Mouse (Mus musculus) midbrain, embryonic 12.5 days (tissue): ENCODE results near the gene Aes. TPM values are rescaled to one million over a fixed set of nuclear protein-coding genes. Genes with fewer than 3 reads are reported as not detected.
A peak's percentile ranks its signal among the peaks of the same experiment; 100 is the strongest.

Source experiments
- ATAC-seq: fragments of 200-750 bp; cut with Nextera tagmentation; 2 replicates; pipeline ENCODE4 v1.8.0; 2017; ENCODE audit warnings: low read depth, moderate TSS enrichment, moderate library complexity; ENCODE audit not compliant: low FRiP score
- H3K27ac ChIP-seq: fragments of 300-500 bp; sonication (generic); replicated peaks from 2 replicates; pipeline ENCODE4 v1.5.1; 2016; ENCODE audit warnings: mild to moderate bottlenecking
- H3K27me3 ChIP-seq: fragments of 300-500 bp; sonication (generic); 2 replicates; pipeline ENCODE4 v1.6.1; 2016; ENCODE audit warnings: mild to moderate bottlenecking
- H3K36me3 ChIP-seq: fragments of 300-500 bp; sonication (generic); 2 replicates; pipeline ENCODE4 v1.6.1; 2016
- H3K4me1 ChIP-seq: fragments of 300-500 bp; sonication (generic); 2 replicates; pipeline ENCODE4 v1.6.1; 2016
- H3K4me2 ChIP-seq: fragments of 300-500 bp; sonication (generic); replicated peaks from 2 replicates; pipeline ENCODE4 v1.6.1; 2016; ENCODE audit warnings: mild to moderate bottlenecking, moderate library complexity
- H3K4me3 ChIP-seq: fragments of 300-500 bp; sonication (generic); 2 replicates; pipeline ENCODE4 v1.5.1; 2016; ENCODE audit warnings: mild to moderate bottlenecking
- H3K9ac ChIP-seq: fragments of 300-500 bp; sonication (generic); replicated peaks from 2 replicates; pipeline ENCODE4 v1.6.1; 2016; ENCODE audit warnings: mild to moderate bottlenecking, moderate library complexity
- H3K9me3 ChIP-seq: fragments of 300-500 bp; sonication (generic); 2 replicates; pipeline ENCODE4 v1.6.1; 2016; ENCODE audit warnings: mild to moderate bottlenecking
- WGBS: fragments of 180-500 bp; shearing (Covaris S2); methylation state at CpG from one replicate; pipeline ENCODE4 v1.1.7; 2016; 5-methylcytosine and 5-hydroxymethylcytosine counted together
- polyA plus RNA-seq: library from polyadenylated mRNA; unstranded; fragments of >200 nt; fragmentation: Nextera tagmentation; extraction: Ambion mirVana; gene quantifications from 2 replicates; pipeline ENCODE4 v1.2.1, GENCODE M21; 2016

Gene Aes
- 524 and 532 TPM in 2 replicates for polyA plus RNA-seq

DNA sequence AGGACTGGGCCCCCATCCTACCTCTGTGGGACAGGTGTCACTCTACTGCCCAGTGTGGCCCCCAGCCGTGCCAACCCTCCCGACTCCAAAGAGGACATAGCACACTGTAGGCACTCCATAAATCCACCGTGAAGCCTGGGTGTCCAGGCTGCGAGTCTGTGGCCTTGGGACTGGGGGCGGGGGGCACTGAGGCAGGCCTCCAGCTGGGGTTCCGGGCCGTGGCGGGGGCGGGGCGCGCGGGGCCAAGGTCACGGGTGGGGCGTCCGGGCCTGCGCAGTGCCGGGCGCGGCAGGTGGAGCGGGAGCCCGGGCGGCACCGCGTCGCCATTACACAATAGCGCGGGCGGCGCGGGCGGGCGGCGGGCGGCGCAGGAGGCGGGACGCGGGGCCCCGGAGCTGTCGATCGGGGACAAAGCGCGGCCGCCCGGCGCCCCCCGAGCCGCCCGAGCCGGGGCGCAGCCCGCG lies at the start of gene Aes:
TSS of gene Aes (plus strand) at position 326 of the 464 bp plus-strand sequence.
- H3K4me2 ChIP-seq, result peak within 1 kb of the TSS; percentile 83
- peak within 1 kb of the TSS; percentile 92 for H3K27ac ChIP-seq
- H3K9me3 ChIP-seq, result no peaks in the 10 kb centered on the region
- H3K9ac ChIP-seq, result peak within 1 kb of the TSS; percentile 100
- peaks cover 22% of the 10 kb centered on the region for H3K27me3 ChIP-seq
- peaks cover 42% of the 10 kb centered on the region for H3K4me1 ChIP-seq
- peak within 1 kb of the TSS; percentile 92 for H3K4me3 ChIP-seq
- WGBS, result 4% methylated on average over 31 of the region's 53 CpGs
- peaks cover 13% of the 10 kb centered on the region; the same call in 1 of the 2 replicates for H3K36me3 ChIP-seq
- peak; percentile 62 for ATAC-seq

DNA sequence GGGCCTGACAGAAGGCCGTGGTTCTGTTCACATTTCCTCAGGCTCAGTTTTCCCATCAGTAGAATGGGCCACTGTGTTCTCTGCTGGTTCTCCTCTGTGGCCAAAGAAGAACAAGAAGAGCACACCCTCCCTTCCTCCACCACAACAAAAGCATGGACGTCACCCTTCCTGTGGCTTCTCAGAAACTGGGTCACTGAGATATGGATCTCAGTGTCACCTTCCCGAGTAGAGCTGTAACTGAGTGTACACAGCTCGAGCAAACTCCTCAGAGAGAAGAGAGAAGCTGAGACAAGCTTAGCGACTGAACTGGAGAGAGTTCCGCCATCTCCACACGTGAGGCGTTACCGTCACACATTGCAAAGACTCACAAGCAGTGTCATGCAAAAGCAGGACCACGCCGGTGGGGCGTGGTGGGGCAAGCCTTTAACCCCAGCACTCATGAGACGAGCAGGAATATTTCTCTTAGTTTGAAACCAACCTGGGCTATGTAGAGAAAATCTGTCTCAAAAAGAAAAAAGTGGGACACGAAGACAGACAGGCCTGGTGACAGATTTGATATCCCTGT lies 49.0 kb upstream of the Aes start:
- no peaks in the 10 kb centered on the region for H3K4me1 ChIP-seq
- no peak overlapping the region for H3K27ac ChIP-seq
- no peak overlapping the region for H3K9ac ChIP-seq
- no peak for ATAC-seq
- no peak overlapping the region for H3K4me3 ChIP-seq
- H3K9me3 ChIP-seq, result 0 out of 2 replicates have a peak, but pooled peaks cover 6% of the 10 kb centered on the region
- no peak overlapping the region for H3K4me2 ChIP-seq
- 78% methylated on average over 14 of the region's 14 CpGs for WGBS
- H3K27me3 ChIP-seq, result peaks cover 32% of the 10 kb centered on the region
- H3K36me3 ChIP-seq, result no peaks in the 10 kb centered on the region

DNA sequence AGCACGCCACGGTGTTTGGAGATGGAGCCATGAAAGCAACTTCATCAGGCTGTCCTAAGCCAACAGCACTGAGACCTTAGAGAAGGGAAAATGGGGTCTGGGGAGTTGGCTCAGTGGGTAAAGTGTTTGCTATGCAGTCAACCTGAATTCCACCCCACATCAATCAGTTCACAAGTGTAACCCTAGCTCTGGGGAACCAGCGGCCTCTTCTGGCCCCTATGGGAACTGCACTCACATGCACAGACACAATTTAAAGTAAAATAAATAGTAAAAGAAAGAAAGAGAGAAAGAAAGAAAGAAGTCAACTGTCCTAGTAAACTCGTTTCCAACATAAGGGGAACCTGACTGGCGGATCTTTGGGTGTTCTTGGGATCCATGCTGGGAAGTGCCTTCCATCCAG lies 45.5 kb upstream of the Aes start:
- Histone ChIP-seq H3K4me3 (no peak overlapping the region), H3K4me2 (no peak overlapping the region), H3K36me3 (no peaks in the 10 kb centered on the region), H3K27me3 (peaks cover 32% of the 10 kb centered on the region), H3K27ac (no peak overlapping the region), H3K4me1 (no peaks in the 10 kb centered on the region), H3K9me3 (0 out of 2 replicates have a peak, but pooled peaks cover 6% of the 10 kb centered on the region), H3K9ac (no peak overlapping the region)
- 86% methylated on average over 5 of the region's 5 CpGs for WGBS
- no peak for ATAC-seq

DNA sequence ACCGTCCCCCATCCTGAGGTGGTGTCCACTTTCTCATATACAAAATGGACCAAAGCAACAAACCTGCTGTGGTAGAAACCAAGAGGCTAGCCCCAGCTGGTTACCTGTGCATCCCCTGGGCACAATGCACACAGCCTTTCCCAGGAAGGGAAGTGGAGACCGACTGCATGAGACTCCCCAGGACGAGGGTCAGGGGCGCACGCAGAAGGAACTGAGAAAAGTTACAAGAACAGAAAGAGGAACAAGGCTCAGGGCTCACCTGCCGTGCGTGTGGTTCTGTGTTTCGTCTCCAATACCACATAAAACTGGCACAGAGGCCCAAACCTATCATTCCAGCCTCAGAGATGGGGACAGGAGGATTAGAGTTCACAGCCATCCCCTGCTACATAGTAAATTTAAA lies 42.1 kb upstream of the Aes start:
- Histone ChIP-seq H3K27ac (no peak overlapping the region), H3K4me1 (no peaks in the 10 kb centered on the region), H3K27me3 (peaks cover 24% of the 10 kb centered on the region), H3K9ac (no peak overlapping the region), H3K36me3 (no peaks in the 10 kb centered on the region), H3K4me3 (no peak overlapping the region), H3K4me2 (no peak overlapping the region), H3K9me3 (0 out of 2 replicates have a peak, but pooled peaks cover 6% of the 10 kb centered on the region)
- WGBS, result 75% methylated on average over 8 of the region's 8 CpGs
- ATAC-seq, result no peak

DNA sequence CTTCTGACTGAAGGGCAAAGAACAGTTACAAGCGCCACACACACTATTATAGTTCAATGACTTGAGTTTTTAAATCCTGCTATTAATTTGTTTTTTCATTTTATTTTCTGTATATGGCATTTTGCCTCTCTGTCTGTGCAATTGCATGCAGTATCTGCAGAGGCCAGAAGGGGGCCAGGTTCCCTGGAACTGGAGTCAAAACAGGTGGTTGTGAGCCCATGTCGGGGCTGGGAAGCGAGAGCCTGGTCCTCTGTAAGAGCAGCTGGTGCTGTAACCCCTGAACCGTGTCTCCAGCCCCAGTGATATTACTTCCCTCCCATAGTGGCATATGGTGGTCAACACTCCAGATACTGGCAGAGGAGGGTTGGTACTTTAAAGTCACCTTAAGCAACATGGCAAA lies 40.7 kb upstream of the Aes start:
- WGBS, result 12% methylated on average over 4 of the region's 4 CpGs
- no peak for ATAC-seq

DNA sequence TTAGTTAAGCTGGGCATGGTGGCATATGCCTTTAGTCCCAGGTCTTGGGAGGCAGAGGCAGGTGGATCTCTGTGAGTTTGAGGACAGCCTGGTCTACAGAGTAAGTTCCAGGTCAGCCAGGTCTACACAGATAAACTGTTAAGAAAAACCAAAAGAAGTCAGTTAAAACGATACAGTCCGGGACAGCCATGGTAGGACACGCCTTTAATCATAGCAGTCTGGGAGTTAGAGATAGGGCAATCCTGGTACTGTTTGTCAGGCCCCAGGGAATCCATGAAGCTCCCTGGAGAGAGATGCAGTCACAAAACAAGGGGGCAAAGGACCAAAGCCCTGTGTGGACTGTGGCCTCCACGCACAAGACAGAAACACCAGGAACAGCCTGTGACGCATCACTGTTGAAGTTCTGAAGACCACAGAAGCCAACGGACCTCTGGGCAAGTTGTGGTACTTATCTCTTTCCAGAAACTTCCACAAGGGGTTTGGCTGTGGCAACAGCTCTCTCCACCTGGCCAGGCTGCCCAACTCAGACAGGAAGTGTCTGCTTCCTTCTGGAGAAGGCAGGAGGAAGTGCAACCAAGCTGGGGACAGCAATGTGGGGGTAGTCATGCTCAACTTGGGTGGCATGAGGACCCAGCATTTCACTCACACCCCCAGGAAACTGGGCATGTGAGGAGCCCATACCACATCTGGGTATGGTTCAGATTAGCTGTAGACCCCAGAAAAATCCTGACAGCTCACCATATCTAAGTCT lies 39.9 kb upstream of the Aes start:
- 87% methylated on average over 6 of the region's 6 CpGs for WGBS
- no peak overlapping the region for H3K4me3 ChIP-seq
- peaks cover 22% of the 10 kb centered on the region for H3K27me3 ChIP-seq
- H3K9me3 ChIP-seq, result 0 out of 2 replicates have a peak, but pooled peaks cover under 1% of the 10 kb centered on the region
- no peak overlapping the region for H3K4me2 ChIP-seq
- no peak overlapping the region for H3K27ac ChIP-seq
- H3K4me1 ChIP-seq, result no peaks in the 10 kb centered on the region
- H3K9ac ChIP-seq, result no peak overlapping the region
- H3K36me3 ChIP-seq, result no peaks in the 10 kb centered on the region
- no peak for ATAC-seq

More for the DNA sequence above, 40.7 kb upstream of the Aes start:
- H3K27ac ChIP-seq, result no peak overlapping the region
- 0 out of 2 replicates have a peak, but pooled peaks cover 6% of the 10 kb centered on the region for H3K9me3 ChIP-seq
- H3K36me3 ChIP-seq, result no peaks in the 10 kb centered on the region
- H3K9ac ChIP-seq, result no peak overlapping the region
- peaks cover 14% of the 10 kb centered on the region for H3K27me3 ChIP-seq
- H3K4me1 ChIP-seq, result no peaks in the 10 kb centered on the region
- H3K4me2 ChIP-seq, result no peak overlapping the region
- no peak overlapping the region for H3K4me3 ChIP-seq

DNA sequence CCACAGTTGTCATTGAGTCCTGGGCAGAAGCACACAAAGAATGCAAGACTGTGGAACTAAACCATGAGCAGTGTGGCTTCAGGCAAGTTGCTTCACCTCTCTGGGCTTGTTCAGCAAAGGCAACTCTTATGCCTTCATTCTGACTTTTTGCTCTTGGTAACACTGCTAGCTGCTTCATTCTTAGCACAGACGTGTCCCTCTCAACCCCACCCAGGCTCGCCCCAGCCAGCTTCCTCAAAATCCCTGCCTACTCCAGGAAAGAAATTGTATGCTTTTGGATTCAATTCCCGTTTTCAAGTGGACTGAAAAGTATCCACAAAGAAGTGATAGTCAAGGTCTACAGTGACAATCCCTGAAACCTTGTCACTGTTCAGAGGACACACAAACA lies 39.3 kb upstream of the Aes start:
- ATAC-seq, result no peak
- Histone ChIP-seq H3K9me3 (no peaks in the 10 kb centered on the region), H3K27me3 (peaks cover 22% of the 10 kb centered on the region), H3K27ac (no peak overlapping the region), H3K4me2 (no peak overlapping the region), H3K36me3 (no peaks in the 10 kb centered on the region), H3K4me3 (no peak overlapping the region), H3K9ac (no peak overlapping the region), H3K4me1 (no peaks in the 10 kb centered on the region)
- WGBS, result 78% methylated on average over 3 of the region's 3 CpGs

DNA sequence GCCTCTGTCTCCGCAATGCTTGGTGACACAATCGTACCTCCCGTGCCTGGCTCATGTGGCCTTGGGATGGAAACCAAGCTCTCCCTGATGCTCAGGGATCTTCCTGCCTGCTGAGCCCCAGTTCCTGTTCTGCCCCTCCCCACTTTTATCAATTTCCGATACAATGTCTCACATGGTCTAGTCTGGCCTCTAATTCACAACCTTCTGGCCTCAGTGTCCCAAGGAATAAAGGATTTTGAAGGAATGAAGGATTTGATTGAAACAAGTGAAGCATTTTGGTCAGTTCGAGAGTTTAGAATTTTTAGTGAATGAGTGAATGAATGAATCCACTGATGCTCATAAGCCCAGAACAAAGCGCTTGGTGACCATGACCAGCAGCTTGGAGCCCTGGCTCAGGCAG lies 36.1 kb upstream of the Aes start:
- Histone ChIP-seq H3K27ac (no peak overlapping the region), H3K4me1 (no peaks in the 10 kb centered on the region), H3K9me3 (no peaks in the 10 kb centered on the region), H3K36me3 (no peaks in the 10 kb centered on the region), H3K9ac (no peak overlapping the region), H3K4me3 (no peak overlapping the region), H3K4me2 (no peak overlapping the region), H3K27me3 (peaks cover 16% of the 10 kb centered on the region)
- ATAC-seq, result no peak
- 68% methylated on average over 6 of the region's 6 CpGs for WGBS

DNA sequence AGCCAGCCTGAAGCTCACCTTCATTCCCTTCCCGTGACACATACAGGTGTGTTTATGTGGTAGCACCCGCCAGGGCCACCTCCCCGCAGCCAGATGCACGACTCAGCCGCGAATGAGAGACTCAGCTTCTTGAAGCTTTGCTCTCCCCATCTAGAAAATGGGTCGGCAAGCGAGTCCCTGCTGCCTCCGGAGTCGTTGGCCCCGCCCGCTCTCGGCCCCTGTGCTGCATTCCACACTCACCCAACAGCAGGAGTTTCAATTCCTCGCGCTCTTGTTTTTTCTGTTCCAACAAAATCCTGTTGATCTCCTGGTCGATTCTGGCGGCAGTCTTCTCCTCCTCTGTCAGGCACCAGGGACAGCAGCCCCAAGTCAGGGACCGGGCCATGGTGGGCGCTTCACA lies 35.7 kb upstream of the Aes start:
- no peak for ATAC-seq
- Histone ChIP-seq H3K36me3 (no peaks in the 10 kb centered on the region), H3K9ac (no peak overlapping the region), H3K4me1 (no peaks in the 10 kb centered on the region), H3K27me3 (peaks cover 16% of the 10 kb centered on the region), H3K4me2 (no peak overlapping the region), H3K27ac (no peak overlapping the region), H3K9me3 (no peaks in the 10 kb centered on the region), H3K4me3 (no peak overlapping the region)
- WGBS, result 26% methylated on average over 19 of the region's 19 CpGs

DNA sequence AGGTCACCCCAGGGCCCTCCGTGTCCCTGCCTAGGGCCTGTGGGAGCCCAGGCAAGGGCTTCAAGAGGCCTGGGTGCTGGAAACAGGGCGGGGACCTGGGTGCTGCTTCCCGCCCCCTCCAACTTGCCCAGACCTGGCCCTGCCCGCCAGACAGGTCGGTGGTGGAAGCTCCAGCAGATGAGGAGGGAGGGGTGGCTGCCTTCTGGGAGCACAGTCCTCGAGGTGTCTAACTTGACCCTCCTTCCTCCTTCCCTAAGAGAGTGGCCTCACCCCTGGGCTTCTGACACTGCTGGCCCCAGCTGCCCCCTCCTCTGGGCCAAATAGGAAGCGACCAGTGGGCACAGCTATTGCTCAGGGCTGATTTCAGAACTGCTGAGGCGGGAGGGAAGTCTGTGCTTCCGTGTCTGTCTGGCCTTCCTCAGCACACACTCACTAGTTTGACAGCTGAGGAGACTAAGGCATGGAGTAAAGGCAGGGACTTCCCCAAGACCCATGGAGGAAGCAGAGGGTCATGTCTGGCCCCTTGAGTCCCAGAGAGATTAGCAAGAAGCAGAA lies 35.2 kb upstream of the Aes start, which contains the start of gene Gna15:
TSS of gene Gna15 (minus strand) at position 175 of the 555 bp plus-strand sequence.
- 0 out of 2 replicates have a peak, but pooled peaks cover 5% of the 10 kb centered on the region for H3K36me3 ChIP-seq
- no peak within 1 kb of the TSS for H3K9ac ChIP-seq
- 26% methylated on average over 9 of the region's 9 CpGs for WGBS
- no peak within 1 kb of the TSS for H3K4me3 ChIP-seq
- peaks cover 16% of the 10 kb centered on the region for H3K27me3 ChIP-seq
- H3K4me1 ChIP-seq, result no peaks in the 10 kb centered on the region
- no peak within 1 kb of the TSS for H3K27ac ChIP-seq
- H3K9me3 ChIP-seq, result no peaks in the 10 kb centered on the region
- 0 out of 2 replicates have a peak, but pooled peaks have one; percentile 12 for ATAC-seq
- H3K4me2 ChIP-seq, result no peak within 1 kb of the TSS

DNA sequence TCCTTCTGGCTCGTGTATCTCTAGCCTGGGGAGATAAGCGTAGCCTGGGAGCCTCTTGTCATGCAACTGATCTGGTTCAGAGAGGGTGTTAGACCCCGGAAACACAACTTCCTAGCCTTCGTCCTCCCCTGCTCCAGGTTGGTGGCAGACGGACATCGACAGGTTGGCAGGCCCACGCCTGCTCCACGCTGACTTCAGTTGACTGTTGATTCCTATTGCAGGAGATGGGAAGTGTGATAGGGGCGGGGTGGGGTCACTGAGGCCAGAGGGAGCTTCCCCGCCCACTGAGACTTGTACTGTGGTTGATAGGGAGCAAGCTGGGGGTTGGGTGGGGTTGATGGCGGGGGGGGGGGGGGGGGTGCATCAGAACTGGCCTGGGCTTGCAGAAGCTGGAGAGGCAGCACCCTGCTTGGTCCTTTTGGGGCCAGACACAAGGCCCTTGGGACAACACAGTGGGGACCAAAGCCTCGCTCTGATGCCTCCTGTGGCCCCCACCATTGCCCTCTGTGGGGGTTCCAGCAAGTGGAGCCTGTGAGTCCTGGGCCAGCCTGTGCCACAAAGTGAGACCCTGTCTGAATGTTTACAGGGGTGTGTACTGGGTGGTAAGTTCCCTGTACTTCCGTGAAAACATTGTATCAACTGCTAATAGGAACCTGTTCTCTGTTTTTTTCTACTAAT lies 34.1 kb upstream of the Aes start:
- H3K4me1 ChIP-seq, result no peaks in the 10 kb centered on the region
- WGBS, result 64% methylated on average over 11 of the region's 13 CpGs
- no peak overlapping the region for H3K4me2 ChIP-seq
- no peak overlapping the region for H3K27ac ChIP-seq
- H3K9ac ChIP-seq, result no peak overlapping the region
- no peak overlapping the region for H3K4me3 ChIP-seq
- ATAC-seq, result no peak
- H3K36me3 ChIP-seq, result peaks cover 16% of the 10 kb centered on the region
- peaks cover 12% of the 10 kb centered on the region for H3K27me3 ChIP-seq
- no peaks in the 10 kb centered on the region for H3K9me3 ChIP-seq

DNA sequence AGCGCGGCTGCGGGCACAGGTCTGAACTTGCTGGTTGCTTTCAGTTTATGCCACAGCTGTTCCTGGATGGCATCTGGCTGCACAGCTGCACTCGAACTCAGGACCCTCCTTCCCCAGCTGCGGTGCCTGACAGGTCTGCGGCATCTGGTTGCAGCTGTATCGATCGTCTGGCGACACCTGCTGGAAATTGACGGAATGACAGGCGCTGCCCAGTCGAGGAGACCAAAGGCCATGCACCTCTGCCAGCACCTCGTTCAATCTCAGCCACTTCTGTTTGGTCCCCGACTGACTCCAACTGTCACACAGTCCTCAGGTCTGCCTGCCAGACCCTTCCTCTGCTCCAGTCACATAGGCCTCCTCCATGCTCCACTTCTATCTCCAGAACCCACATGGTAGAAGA lies 32.5 kb upstream of the Aes start:
- WGBS, result 21% methylated on average over 14 of the region's 14 CpGs
- no peak for ATAC-seq

More for the DNA sequence above, 32.5 kb upstream of the Aes start:
- no peak overlapping the region for H3K27ac ChIP-seq
- H3K4me3 ChIP-seq, result no peak overlapping the region
- no peak overlapping the region for H3K9ac ChIP-seq
- H3K36me3 ChIP-seq, result peaks cover 30% of the 10 kb centered on the region
- H3K9me3 ChIP-seq, result no peaks in the 10 kb centered on the region
- peaks cover 12% of the 10 kb centered on the region for H3K27me3 ChIP-seq
- H3K4me1 ChIP-seq, result no peaks in the 10 kb centered on the region
- H3K4me2 ChIP-seq, result no peak overlapping the region
